Mouse (Mus musculus) heart, postnatal 0 days (tissue): ENCODE measurements around the gene Pms1.

Experiments
- CTCF ChIP-seq: IDR thresholded peaks from 2 replicates; pipeline ENCODE4 v1.5.1; 2016; ENCODE audit warnings: antibody characterized with exemption, control low read depth, low read depth
- EP300 ChIP-seq: IDR thresholded peaks from 2 replicates; pipeline ENCODE4 v1.6.1; 2016; ENCODE audit warnings: antibody characterized with exemption, low read depth

- no peak for TF ChIP-seq CTCF
- TF ChIP-seq EP300: no peak
Measured at GRCm38 (mm10) chr1:53300506-53300905, 3.7 kb upstream of the Pms1 start.
